Mouse (Mus musculus): ENCODE data around the gene Gm26620. TPM values are rescaled to one million over a fixed set of nuclear protein-coding genes. Genes with fewer than 3 reads are reported as not detected.

Gm26620 gene
- polyA plus RNA-seq, 1 experiment, result 0.81 TPM

- no peak for TF ChIP-seq POLR2A (IDR thresholded peaks at IDR 0.05; ENCODE audit: extremely low read depth, insufficient read depth, low read length)
- peak; percentile 83 for TF ChIP-seq CTCF (IDR thresholded peaks at IDR 0.05; ENCODE audit: extremely low read depth, insufficient read depth, low read length)
- Histone ChIP-seq H3K27ac (ENCODE audit: insufficient read depth, low read length) (no peak overlapping the region), H3K4me3 (ENCODE audit: insufficient read depth, low read length) (no peak overlapping the region), H3K4me1 (ENCODE audit: control insufficient read depth, insufficient read depth, low read length) (no peaks in the 10 kb centered on the region)
These were observed 16.8 kb downstream of the Gm26620 start for GRCm38 (mm10) chr1:170901536-170902238.

GRCm38 (mm10) chr1:170903485-170903884 is 18.6 kb downstream of the Gm26620 start:
- Histone ChIP-seq H3K27ac (ENCODE audit: insufficient read depth, low read length) (no peak overlapping the region), H3K4me3 (ENCODE audit: insufficient read depth, low read length) (no peak overlapping the region), H3K4me1 (ENCODE audit: control insufficient read depth, insufficient read depth, low read length) (no peaks in the 10 kb centered on the region)
- no peak for TF ChIP-seq CTCF (IDR thresholded peaks at IDR 0.05; ENCODE audit: extremely low read depth, insufficient read depth, low read length)
- TF ChIP-seq POLR2A (IDR thresholded peaks at IDR 0.05; ENCODE audit: extremely low read depth, insufficient read depth, low read length), result no peak

GRCm38 (mm10) chr1:170907111-170907455 is 22.2 kb downstream of the Gm26620 start:
- H3K27ac ChIP-seq (ENCODE audit: insufficient read depth, low read length), result no peak overlapping the region

GRCm38 (mm10) chr1:170907456-170908191 is 22.8 kb downstream of the Gm26620 start:
- no peak for TF ChIP-seq POLR2A (IDR thresholded peaks at IDR 0.05; ENCODE audit: extremely low read depth, insufficient read depth, low read length)
- no peak for TF ChIP-seq CTCF (IDR thresholded peaks at IDR 0.05; ENCODE audit: extremely low read depth, insufficient read depth, low read length)
- peak overlapping the region; percentile 55 for H3K4me3 ChIP-seq (ENCODE audit: insufficient read depth, low read length)
- H3K4me1 ChIP-seq (ENCODE audit: control insufficient read depth, insufficient read depth, low read length), result no peaks in the 10 kb centered on the region
- no peak overlapping the region for H3K27ac ChIP-seq (ENCODE audit: insufficient read depth, low read length)

More at GRCm38 (mm10) chr1:170907111-170907455, 22.2 kb downstream of the Gm26620 start:
- Histone ChIP-seq H3K4me3 (ENCODE audit: insufficient read depth, low read length) (peak overlapping the region; percentile 55), H3K4me1 (ENCODE audit: control insufficient read depth, insufficient read depth, low read length) (no peaks in the 10 kb centered on the region)
- TF ChIP-seq CTCF (IDR thresholded peaks at IDR 0.05; ENCODE audit: extremely low read depth, insufficient read depth, low read length) (no peak), POLR2A (IDR thresholded peaks at IDR 0.05; ENCODE audit: extremely low read depth, insufficient read depth, low read length) (no peak)

- no peak overlapping the region for H3K27ac ChIP-seq (ENCODE audit: insufficient read depth, low read length)
- TF ChIP-seq POLR2A (IDR thresholded peaks at IDR 0.05; ENCODE audit: extremely low read depth, insufficient read depth, low read length), result no peak
- TF ChIP-seq CTCF (IDR thresholded peaks at IDR 0.05; ENCODE audit: extremely low read depth, insufficient read depth, low read length), result no peak
These were observed 23.5 kb downstream of the Gm26620 start for GRCm38 (mm10) chr1:170908341-170908740.

GRCm38 (mm10) chr1:170911907-170912660 is 27.2 kb downstream of the Gm26620 start:
- Histone ChIP-seq H3K4me1 (ENCODE audit: control insufficient read depth, insufficient read depth, low read length) (no peaks in the 10 kb centered on the region), H3K4me3 (ENCODE audit: insufficient read depth, low read length) (no peak overlapping the region), H3K27ac (ENCODE audit: insufficient read depth, low read length) (no peak overlapping the region)
- TF ChIP-seq POLR2A (IDR thresholded peaks at IDR 0.05; ENCODE audit: extremely low read depth, insufficient read depth, low read length) (no peak), CTCF (IDR thresholded peaks at IDR 0.05; ENCODE audit: extremely low read depth, insufficient read depth, low read length) (no peak)

More at GRCm38 (mm10) chr1:170908341-170908740, 23.5 kb downstream of the Gm26620 start:
- Histone ChIP-seq H3K4me3 (ENCODE audit: insufficient read depth, low read length) (peak overlapping the region; percentile 55), H3K4me1 (ENCODE audit: control insufficient read depth, insufficient read depth, low read length) (no peaks in the 10 kb centered on the region)

- Histone ChIP-seq H3K27ac (ENCODE audit: insufficient read depth, low read length) (no peak within 1 kb of the TSS), H3K4me1 (ENCODE audit: control insufficient read depth, insufficient read depth, low read length) (no peaks in the 10 kb centered on the region), H3K4me3 (ENCODE audit: insufficient read depth, low read length) (no peak within 1 kb of the TSS)
- TF ChIP-seq POLR2A (IDR thresholded peaks at IDR 0.05; ENCODE audit: extremely low read depth, insufficient read depth, low read length) (no peak), CTCF (IDR thresholded peaks at IDR 0.05; ENCODE audit: extremely low read depth, insufficient read depth, low read length) (no peak)
These were observed 28.2 kb downstream of the Gm26620 start, which contains the start of gene Fcrlb for GRCm38 (mm10) chr1:170912891-170913615. Gene Fcrlb, minus strand, starts transcription at chr1:170912941.

GRCm38 (mm10) chr1:170915657-170916056 is 30.8 kb downstream of the Gm26620 start:
- TF ChIP-seq POLR2A (IDR thresholded peaks at IDR 0.05; ENCODE audit: extremely low read depth, insufficient read depth, low read length) (no peak), CTCF (IDR thresholded peaks at IDR 0.05; ENCODE audit: extremely low read depth, insufficient read depth, low read length) (no peak)
- H3K4me3 ChIP-seq (ENCODE audit: insufficient read depth, low read length), result no peak overlapping the region
- H3K4me1 ChIP-seq (ENCODE audit: control insufficient read depth, insufficient read depth, low read length), result no peaks in the 10 kb centered on the region
- H3K27ac ChIP-seq (ENCODE audit: insufficient read depth, low read length), result no peak overlapping the region

GRCm38 (mm10) chr1:170919308-170919707 is 34.4 kb downstream of the Gm26620 start:
- TF ChIP-seq CTCF (IDR thresholded peaks at IDR 0.05; ENCODE audit: extremely low read depth, insufficient read depth, low read length) (no peak), POLR2A (IDR thresholded peaks at IDR 0.05; ENCODE audit: extremely low read depth, insufficient read depth, low read length) (no peak)
- no peak overlapping the region for H3K4me3 ChIP-seq (ENCODE audit: insufficient read depth, low read length)
- no peaks in the 10 kb centered on the region for H3K4me1 ChIP-seq (ENCODE audit: control insufficient read depth, insufficient read depth, low read length)

More at GRCm38 (mm10) chr1:170919308-170919707, 34.4 kb downstream of the Gm26620 start:
- H3K27ac ChIP-seq (ENCODE audit: insufficient read depth, low read length), result no peak overlapping the region
